Mouse (Mus musculus): ENCODE data around the gene Grcc10.

- TF ChIP-seq CEBPB (IDR thresholded peaks at IDR 0.05; ENCODE audit: insufficient read depth, poor library complexity, severe bottlenecking) (no peak), POLR2A (IDR thresholded peaks at IDR 0.05; ENCODE audit: insufficient read length, low read depth) (no peak), REST (IDR thresholded peaks at IDR 0.05; ENCODE audit: insufficient read depth, insufficient read length) (no peak), SRF (IDR thresholded peaks at IDR 0.05; ENCODE audit: control insufficient read depth, insufficient read length, low read depth) (no peak), TCF12 (IDR thresholded peaks at IDR 0.05; ENCODE audit: insufficient read depth, poor library complexity, severe bottlenecking) (no peak), MAX (IDR thresholded peaks at IDR 0.05; ENCODE audit: low read depth) (no peak), USF1 (IDR thresholded peaks at IDR 0.05; ENCODE audit: low read depth) (no peak), E2F4 (IDR thresholded peaks at IDR 0.05; ENCODE audit: insufficient read depth) (no peak), MYOG (IDR thresholded peaks at IDR 0.05; ENCODE audit: control insufficient read depth in 1 of 3, insufficient read depth in 1 of 3, insufficient read length in 2 of 3, low read depth in 2 of 3) (no peak), MYOD1 (IDR thresholded peaks at IDR 0.05; ENCODE audit: control insufficient read depth in 1 of 3, insufficient read length in 2 of 3, low read depth in 2 of 3) (no peak), POLR2AphosphoS2 (IDR thresholded peaks at IDR 0.05; ENCODE audit: insufficient read length, low read depth) (no peak), TCF3 (IDR thresholded peaks at IDR 0.05; ENCODE audit: insufficient read length, low read depth) (no peak)
Observed at GRCm38 (mm10) chr6:124719354-124719978, 21.7 kb downstream of the Grcc10 start.
